Mouse (Mus musculus) liver, embryonic 14.5 days (tissue): ENCODE data around the gene Rasl11a.

ENCODE experiments used
- CTCF ChIP-seq: IDR thresholded peaks from 2 replicates; pipeline ENCODE4 v1.5.1; 2016; ENCODE audit warnings: antibody characterized with exemption, low read depth, control low read depth
- EP300 ChIP-seq: IDR thresholded peaks from 2 replicates; pipeline ENCODE4 v1.6.1; 2016; ENCODE audit warnings: antibody characterized with exemption, low read depth

DNA sequence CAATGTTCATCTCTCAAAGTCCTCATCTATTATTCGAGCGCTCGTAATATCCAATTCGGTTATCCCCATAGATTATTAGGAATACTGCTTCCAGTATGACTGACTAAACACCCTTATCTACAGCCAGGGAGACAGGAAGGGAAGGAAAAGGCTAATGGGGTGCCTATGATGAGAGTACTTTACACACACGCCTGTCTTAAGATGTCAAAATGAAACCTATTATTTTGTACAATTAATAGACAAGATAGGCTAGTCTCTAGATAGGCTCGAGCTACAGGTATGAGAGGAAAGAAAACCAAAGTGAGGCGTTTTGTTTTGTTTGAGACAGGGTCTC, 12.5 kb upstream of the Rasl11a start:
- TF ChIP-seq CTCF (no peak), EP300 (no peak)
